Mouse (Mus musculus): ENCODE data around the gene Casp14. TPM values are rescaled to one million over a fixed set of nuclear protein-coding genes. Genes with fewer than 3 reads are reported as not detected.
"Not testable (repeated sequence)": the region's sequence is repeated elsewhere in the genome, so short reads cannot be mapped to it uniquely, and the experiment has no call there.

The Casp14 gene
- polyA plus RNA-seq, 1 experiment from 2014 or later, result 0.30 TPM

- H3K27me3 ChIP-seq (replicated peaks; ENCODE audit: control insufficient read depth, insufficient read depth, low read length), result no peaks in the 10 kb centered on the region
- no peak overlapping the region for H3K4me3 ChIP-seq (ENCODE audit: low read depth, low read length)
- H3K4me1 ChIP-seq (replicated peaks; ENCODE audit: control insufficient read depth, insufficient read depth, low read length), result no peaks in the 10 kb centered on the region
- no peak overlapping the region for H3K4me2 ChIP-seq (replicated peaks; ENCODE audit: low read depth)
- no peak for ATAC-seq
- 55% methylated on average over 3 of the region's 3 CpGs for WGBS
- H3K9me3 ChIP-seq (ENCODE audit: control insufficient read depth), result no peaks in the 10 kb centered on the region
- TF ChIP-seq CTCF (IDR thresholded peaks at IDR 0.05; ENCODE audit: low read depth), result no peak
- no peak overlapping the region for H3K9ac ChIP-seq (ENCODE audit: low read depth, low read length)
- H3K36me3 ChIP-seq (ENCODE audit: control insufficient read depth, insufficient read depth), result no peaks in the 10 kb centered on the region
- no peak overlapping the region for H3K27ac ChIP-seq (ENCODE audit: low read depth, low read length)
These were observed 17.2 kb downstream of the Casp14 start for GRCm38 (mm10) chr10:78700881-78701280.

GRCm38 (mm10) chr10:78689973-78690372 is 28.1 kb downstream of the Casp14 start:
- ATAC-seq, result no peak
- H3K4me3 ChIP-seq (ENCODE audit: low read depth, low read length), result no peak overlapping the region
- no peaks in the 10 kb centered on the region for H3K4me1 ChIP-seq (replicated peaks; ENCODE audit: control insufficient read depth, insufficient read depth, low read length)
- no peaks in the 10 kb centered on the region for H3K9me3 ChIP-seq (ENCODE audit: control insufficient read depth)
- H3K36me3 ChIP-seq (ENCODE audit: control insufficient read depth, insufficient read depth), result no peaks in the 10 kb centered on the region
- H3K9ac ChIP-seq (ENCODE audit: low read depth, low read length), result no peak overlapping the region
- H3K27ac ChIP-seq (ENCODE audit: low read depth, low read length), result no peak overlapping the region
- WGBS, result 76% methylated on average over 6 of the region's 6 CpGs
- TF ChIP-seq CTCF (IDR thresholded peaks at IDR 0.05; ENCODE audit: low read depth), result no peak
- no peaks in the 10 kb centered on the region for H3K27me3 ChIP-seq (replicated peaks; ENCODE audit: control insufficient read depth, insufficient read depth, low read length)
- no peak overlapping the region for H3K4me2 ChIP-seq (replicated peaks; ENCODE audit: low read depth)

- no peak overlapping the region for H3K27ac ChIP-seq (ENCODE audit: low read depth, low read length)
- H3K4me2 ChIP-seq (replicated peaks; ENCODE audit: low read depth), result no peak overlapping the region
- no peak for TF ChIP-seq CTCF (IDR thresholded peaks at IDR 0.05; ENCODE audit: low read depth)
- ATAC-seq, result no peak
- no peaks in the 10 kb centered on the region for H3K4me1 ChIP-seq (replicated peaks; ENCODE audit: control insufficient read depth, insufficient read depth, low read length)
- WGBS, result 69% methylated on average over 4 of the region's 4 CpGs
- no peaks in the 10 kb centered on the region for H3K36me3 ChIP-seq (ENCODE audit: control insufficient read depth, insufficient read depth)
- H3K4me3 ChIP-seq (ENCODE audit: low read depth, low read length), result no peak overlapping the region
- no peaks in the 10 kb centered on the region for H3K9me3 ChIP-seq (ENCODE audit: control insufficient read depth)
- no peak overlapping the region for H3K9ac ChIP-seq (ENCODE audit: low read depth, low read length)
- no peaks in the 10 kb centered on the region for H3K27me3 ChIP-seq (replicated peaks; ENCODE audit: control insufficient read depth, insufficient read depth, low read length)
These were observed 31.0 kb downstream of the Casp14 start for GRCm38 (mm10) chr10:78686995-78687577.

- H3K4me2 ChIP-seq (replicated peaks; ENCODE audit: low read depth); H3K9ac ChIP-seq (ENCODE audit: low read depth, low read length); H3K36me3 ChIP-seq (ENCODE audit: control insufficient read depth, insufficient read depth); H3K4me1 ChIP-seq (replicated peaks; ENCODE audit: control insufficient read depth, insufficient read depth, low read length); H3K27ac ChIP-seq (ENCODE audit: low read depth, low read length); H3K9me3 ChIP-seq (ENCODE audit: control insufficient read depth); H3K4me3 ChIP-seq (ENCODE audit: low read depth, low read length); ATAC-seq; H3K27me3 ChIP-seq (replicated peaks; ENCODE audit: control insufficient read depth, insufficient read depth, low read length): not testable (repeated sequence)
- WGBS, result 10% methylated on average over 1 of the region's 1 CpGs
These were observed 48.0 kb downstream of the Casp14 start for GRCm38 (mm10) chr10:78670121-78670520.

GRCm38 (mm10) chr10:78666696-78667095 is 51.4 kb downstream of the Casp14 start:
- not testable (repeated sequence) for ATAC-seq; H3K27me3 ChIP-seq (replicated peaks; ENCODE audit: control insufficient read depth, insufficient read depth, low read length); H3K36me3 ChIP-seq (ENCODE audit: control insufficient read depth, insufficient read depth); H3K9me3 ChIP-seq (ENCODE audit: control insufficient read depth); H3K4me3 ChIP-seq (ENCODE audit: low read depth, low read length); H3K27ac ChIP-seq (ENCODE audit: low read depth, low read length); H3K4me2 ChIP-seq (replicated peaks; ENCODE audit: low read depth); H3K4me1 ChIP-seq (replicated peaks; ENCODE audit: control insufficient read depth, insufficient read depth, low read length); H3K9ac ChIP-seq (ENCODE audit: low read depth, low read length)
- 92% methylated on average over 10 of the region's 10 CpGs for WGBS

GRCm38 (mm10) chr10:78664546-78664945 is 53.5 kb downstream of the Casp14 start:
- Histone ChIP-seq H3K36me3 (ENCODE audit: control insufficient read depth, insufficient read depth) (no peaks in the 10 kb centered on the region), H3K27ac (ENCODE audit: low read depth, low read length) (no peak overlapping the region), H3K4me2 (replicated peaks; ENCODE audit: low read depth) (no peak overlapping the region), H3K4me1 (replicated peaks; ENCODE audit: control insufficient read depth, insufficient read depth, low read length) (no peaks in the 10 kb centered on the region), H3K9me3 (ENCODE audit: control insufficient read depth) (no peaks in the 10 kb centered on the region), H3K9ac (ENCODE audit: low read depth, low read length) (no peak overlapping the region), H3K4me3 (ENCODE audit: low read depth, low read length) (no peak overlapping the region), H3K27me3 (replicated peaks; ENCODE audit: control insufficient read depth, insufficient read depth, low read length) (no peaks in the 10 kb centered on the region)
- ATAC-seq, result peak; percentile 79
- no peak for TF ChIP-seq CTCF (IDR thresholded peaks at IDR 0.05; ENCODE audit: low read depth)
- 42% methylated on average over 1 of the region's 1 CpGs for WGBS

Other genes starting within 250 kb of the Casp14 start
- gene Olfr1358, start 200.9 kb downstream of the Casp14 start, polyA plus RNA-seq (2015; fragmentation: Nextera tagmentation; extraction: Ambion mirVana), result not detected in 2 replicates
- gene Ilvbl, start 143.9 kb downstream of the Casp14 start, polyA plus RNA-seq (2015; fragmentation: Nextera tagmentation; extraction: Ambion mirVana), result 92.8 and 96.8 TPM in 2 replicates
- 6.2 and 6.5 TPM in 2 replicates for gene Syde1, start 126.3 kb downstream of the Casp14 start, polyA plus RNA-seq (2015; fragmentation: Nextera tagmentation; extraction: Ambion mirVana)
- gene Olfr1357, start 100.2 kb downstream of the Casp14 start, polyA plus RNA-seq (2015; fragmentation: Nextera tagmentation; extraction: Ambion mirVana), result not detected in 2 replicates
- gene Ccdc105, start 34.8 kb upstream of the Casp14 start, polyA plus RNA-seq (2015; fragmentation: Nextera tagmentation; extraction: Ambion mirVana), result not detected in 2 replicates
- 0.38 and 0.51 TPM in 2 replicates for gene Slc1a6, start 62.2 kb upstream of the Casp14 start, polyA plus RNA-seq (2015; fragmentation: Nextera tagmentation; extraction: Ambion mirVana)
- not detected in 2 replicates for gene Olfr1356, start 133.9 kb upstream of the Casp14 start, polyA plus RNA-seq (2015; fragmentation: Nextera tagmentation; extraction: Ambion mirVana)
- not detected in 2 replicates for gene Olfr1355, start 157.2 kb upstream of the Casp14 start, polyA plus RNA-seq (2015; fragmentation: Nextera tagmentation; extraction: Ambion mirVana)
- not detected in 2 replicates for gene Olfr1354, start 194.9 kb upstream of the Casp14 start, polyA plus RNA-seq (2015; fragmentation: Nextera tagmentation; extraction: Ambion mirVana)
- gene Olfr8, start 232.3 kb upstream of the Casp14 start, polyA plus RNA-seq (2015; fragmentation: Nextera tagmentation; extraction: Ambion mirVana), result not detected in 2 replicates
- not detected in 2 replicates for gene Olfr1353, start 245.0 kb upstream of the Casp14 start, polyA plus RNA-seq (2015; fragmentation: Nextera tagmentation; extraction: Ambion mirVana)

All from intestine, postnatal 0 days (tissue).